In genomic region chr12:76254725-76255498, GRCm38 (mm10) we compare ENCODE assay signal across 8 mouse cellular contexts. TPM values are rescaled to one million over a fixed set of nuclear protein-coding genes. Genes with fewer than 3 reads are reported as not detected.
DNase-seq lines count a peak whose midpoint lies in the region; ATAC-seq and TF ChIP-seq lines count a peak whose summit lies in the region.

Gene Mthfd1 (plus strand): TSS chr12:76255298.

- ATAC-seq in common myeloid progenitor, adult 5-6 weeks (replicated peaks; ENCODE audit: low read depth, poor library complexity, severe bottlenecking): peak; percentile 99
- peak; percentile 100 for ATAC-seq in hindbrain, postnatal 0 days
- ATAC-seq in megakaryocyte, adult 5-6 weeks (ENCODE audit: poor library complexity, severe bottlenecking): peak; percentile 95

- no peaks in the 10 kb centered on the region for H3K27me3 ChIP-seq in hindbrain, postnatal 0 days (ENCODE audit: insufficient read depth, low read length)

- H3K36me3 ChIP-seq in hindbrain, postnatal 0 days (ENCODE audit: insufficient read depth, low read length): no peaks in the 10 kb centered on the region

- peak within 1 kb of the TSS; percentile 85 for H3K4me3 ChIP-seq in gastrocnemius, adult 2 months
- peak within 1 kb of the TSS; percentile 66 for H3K4me3 ChIP-seq in hindbrain, postnatal 0 days (ENCODE audit: low read length)
- H3K4me3 ChIP-seq in left cerebral cortex, adult 2 months: peak within 1 kb of the TSS; percentile 76

- peak; percentile 99 for DNase-seq in ZHBTc4 (ENCODE audit: low read depth, low spot score)
- peak; percentile 98 for DNase-seq in gastrocnemius, adult 2 months
- peak; percentile 96 for DNase-seq in hindbrain, postnatal 0 days (ENCODE audit: low spot score)
- DNase-seq in left cerebral cortex, adult 2 months (ENCODE audit: extremely low spot score in 1 of 2, low spot score in 2 of 2): peak; percentile 93 to 97
- peak; percentile 94 to 96 for DNase-seq in right cerebral cortex, adult 2 months (ENCODE audit: low spot score in 2 of 2)
- DNase-seq in urinary bladder, postnatal 14 days (ENCODE audit: low spot score): peak; percentile 92

- no peaks in the 10 kb centered on the region for H3K9me3 ChIP-seq in hindbrain, postnatal 0 days (ENCODE audit: low read length)

- H3K4me1 ChIP-seq in hindbrain, postnatal 0 days (ENCODE audit: insufficient read depth, low read length): peaks cover 12% of the 10 kb centered on the region

- peak within 1 kb of the TSS; percentile 76 for H3K4me2 ChIP-seq in hindbrain, postnatal 0 days (ENCODE audit: low read depth, low read length)

- peak within 1 kb of the TSS; percentile 96 for H3K27ac ChIP-seq in gastrocnemius, adult 2 months
- H3K27ac ChIP-seq in hindbrain, postnatal 0 days: peak within 1 kb of the TSS; percentile 94
- H3K27ac ChIP-seq in left cerebral cortex, adult 2 months: peak within 1 kb of the TSS; percentile 82

- no peak for TF ChIP-seq CTCF in gastrocnemius, adult 2 months (IDR thresholded peaks at IDR 0.05)
- no peak for TF ChIP-seq CTCF in hindbrain, postnatal 0 days (IDR thresholded peaks at IDR 0.05; ENCODE audit: low read depth)
- TF ChIP-seq CTCF in left cerebral cortex, adult 2 months (IDR thresholded peaks at IDR 0.05): no peak

- 2% methylated on average over 43 of the region's 43 CpGs for WGBS in hindbrain, postnatal 0 days

- intact Hi-C loops in gastrocnemius, adult 2 months (cut with DNase I): no loop called here
- intact Hi-C loops in left cerebral cortex, adult 2 months (cut with DNase I): loop anchor here (10.0 kb wide), 1 partner anchor 340 kb away; no protein-coding TSS in a partner anchor

- peak within 1 kb of the TSS; percentile 69 for H3K9ac ChIP-seq in hindbrain, postnatal 0 days (replicated peaks; ENCODE audit: low read length)

RNA-seq across cellular contexts. Expression of gene Mthfd1, which starts in this region (rescaled TPM):
- total RNA-seq in common myeloid progenitor, adult 5-6 weeks (2017): 213 and 248 TPM in 2 replicates
- total RNA-seq in gastrocnemius, adult 2 months (2021): 10 to 100 TPM; 30.1 to 37.8 TPM
- total RNA-seq in hindbrain, postnatal 0 days (2014; rRNA removed): 30.9 and 31.3 TPM in 2 replicates
- 33.1 and 37.1 TPM in 2 replicates for polyA plus RNA-seq in hindbrain, postnatal 0 days (2015; fragmentation: Nextera tagmentation; extraction: Ambion mirVana)
- 10 to 100 TPM; 40.0 to 40.3 TPM for total RNA-seq in left cerebral cortex, adult 2 months (2021)
- 18.4 and 22.9 TPM in 2 replicates for total RNA-seq in megakaryocyte, adult 5-6 weeks (2015)
- total RNA-seq in megakaryocyte, adult 5-6 weeks (2017): 32.6 and 33.4 TPM in 2 replicates

Comparison
In these comparisons a context has a peak if more than half of its experiments do, and no peak if none do; other contexts are left out.
1. Peak in every context shown above with its lines: DNase-seq, ATAC-seq, H3K4me3 ChIP-seq and H3K27ac ChIP-seq.